Mouse (Mus musculus) testis, adult 10 weeks (tissue): ENCODE measurements around the gene Prl7c1. TPM values are rescaled to one million over a fixed set of nuclear protein-coding genes. Genes with fewer than 3 reads are reported as not detected.

ENCODE experiments used
- polyA plus RNA-seq: library from polyadenylated mRNA; stranded (reverse); fragments of 350-450 nt; fragmentation: Illumina TruSeq; extraction: RNeasy Lipid Tissue Mini Kit (QIAGEN cat#74804); gene quantifications from one replicate; pipeline ENCODE4 v1.2.3, GENCODE M21; 2014; ENCODE audit warnings: low read depth, low replicate concordance

Gene Prl7c1
- polyA plus RNA-seq, result 0.21 TPM

DNA sequence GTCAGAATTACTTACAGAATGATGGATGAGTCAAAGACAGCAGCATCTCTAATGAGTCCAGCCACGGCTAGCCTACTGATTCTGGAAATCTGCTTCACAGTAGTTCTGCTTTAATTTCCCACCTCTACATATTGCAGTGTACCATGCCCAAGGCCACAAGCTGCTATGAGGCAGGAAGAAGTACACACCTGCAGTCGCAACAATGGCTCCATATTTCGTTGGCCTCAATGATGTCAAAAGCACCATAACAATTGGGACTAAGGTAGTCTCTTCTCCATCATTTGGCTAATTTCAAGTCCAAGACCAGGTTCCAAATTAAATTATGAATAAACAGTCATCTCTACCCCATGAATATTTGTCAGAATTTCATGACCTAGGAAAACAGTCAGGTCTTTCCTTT lies at the start of gene Prl7c1:
Prl7c1 (minus strand) TSS at position 101 of the 400 bp plus-strand sequence.

GRCm38 (mm10) chr13:27801354-27801753 lies 20.8 kb upstream of the Prl7c1 start, which contains the start of gene Prl2a1:
Gene Prl2a1, plus strand, starts transcription at chr13:27801654.

Other genes starting within 250 kb of the Prl7c1 start
- gene Prl8a9, start 216.2 kb downstream of the Prl7c1 start, polyA plus RNA-seq, result not detected
- not detected for gene Prl8a1, start 198.6 kb downstream of the Prl7c1 start, polyA plus RNA-seq
- not detected for gene Prl7b1, start 170.2 kb downstream of the Prl7c1 start, polyA plus RNA-seq
- not detected for gene Prl7a1, start 138.3 kb downstream of the Prl7c1 start, polyA plus RNA-seq
- gene Prl7a2, start 112.8 kb downstream of the Prl7c1 start, polyA plus RNA-seq, result not detected
- gene Prl7d1, start 64.1 kb downstream of the Prl7c1 start, polyA plus RNA-seq, result not detected
- not detected for gene Prl2a1, start 20.9 kb upstream of the Prl7c1 start, polyA plus RNA-seq
- gene Prl2c1, start 68.5 kb upstream of the Prl7c1 start, polyA plus RNA-seq, result not detected
- gene Prl4a1, start 235.4 kb upstream of the Prl7c1 start, polyA plus RNA-seq, result not detected